Mouse (Mus musculus) lung, postnatal 0 days (tissue): ENCODE data around the gene Tsc1. TPM values are rescaled to one million over a fixed set of nuclear protein-coding genes. Genes with fewer than 3 reads are reported as not detected.

Source experiments
- ATAC-seq: fragments of 200-750 bp; cut with Nextera tagmentation; 2 replicates; pipeline ENCODE4 v1.8.0; 2017; ENCODE audit warnings: moderate library complexity
- DNase-seq: peaks from one replicate; pipeline ENCODE4 v3.0.0-alpha.2; 2016; ENCODE audit warnings: low spot score
- H3K27ac ChIP-seq: fragments of 300-500 bp; sonication (generic); 2 replicates; pipeline ENCODE4 v1.5.1; 2014; ENCODE audit warnings: antibody characterized with exemption, mild to moderate bottlenecking, low read length, mixed read lengths
- H3K27me3 ChIP-seq: fragments of 300-500 bp; sonication (generic); replicated peaks from 2 replicates; pipeline ENCODE4 v1.6.1; 2014; ENCODE audit warnings: low read length, mixed read lengths; ENCODE audit not compliant: insufficient read depth
- H3K36me3 ChIP-seq: fragments of 300-500 bp; sonication (generic); 2 replicates; pipeline ENCODE4 v1.6.1; 2014; ENCODE audit warnings: low read length, mixed read lengths; ENCODE audit not compliant: insufficient read depth
- H3K4me1 ChIP-seq: fragments of 300-500 bp; sonication (generic); 2 replicates; pipeline ENCODE4 v1.6.1; 2014; ENCODE audit warnings: antibody characterized with exemption, low read depth, low read length, mixed read lengths; ENCODE audit not compliant: insufficient read depth
- H3K4me2 ChIP-seq: fragments of 300-500 bp; sonication (generic); replicated peaks from 2 replicates; pipeline ENCODE4 v1.6.1; 2014; ENCODE audit warnings: low read depth, mild to moderate bottlenecking, low read length, moderate library complexity, mixed read lengths
- H3K4me3 ChIP-seq: fragments of 300-500 bp; sonication (generic); 2 replicates; pipeline ENCODE4 v1.5.1; 2014; ENCODE audit warnings: low read depth, low read length
- H3K9ac ChIP-seq: fragments of 300-500 bp; sonication (generic); replicated peaks from 2 replicates; pipeline ENCODE4 v1.6.1; 2014; ENCODE audit warnings: low read depth, mild to moderate bottlenecking
- H3K9me3 ChIP-seq: fragments of 300-500 bp; sonication (generic); 2 replicates; pipeline ENCODE4 v1.6.1; 2016; ENCODE audit warnings: low read length, mixed read lengths
- CTCF ChIP-seq: IDR thresholded peaks from 2 replicates; pipeline ENCODE4 v1.5.1; 2016; ENCODE audit warnings: antibody characterized with exemption, mild to moderate bottlenecking
- EP300 ChIP-seq: IDR thresholded peaks from 2 replicates; pipeline ENCODE4 v1.6.1; 2016; ENCODE audit warnings: antibody characterized with exemption, mild to moderate bottlenecking, control low read depth
- WGBS: fragments of 180-500 bp; shearing (Covaris S2); extraction: QIAGEN DNeasy Blood & Tissue Kit; methylation state at CpG from one replicate; pipeline ENCODE4 v1.1.7; 2014; 5-methylcytosine and 5-hydroxymethylcytosine counted together
- polyA plus RNA-seq: library from polyadenylated mRNA; unstranded; fragments of >200 nt; fragmentation: Nextera tagmentation; extraction: Ambion mirVana; gene quantifications from 2 replicates; pipeline ENCODE4 v1.2.1, GENCODE M21; 2015

Gene Tsc1
- polyA plus RNA-seq, 1 experiment from 2014 or later = 7.3 TPM

DNA sequence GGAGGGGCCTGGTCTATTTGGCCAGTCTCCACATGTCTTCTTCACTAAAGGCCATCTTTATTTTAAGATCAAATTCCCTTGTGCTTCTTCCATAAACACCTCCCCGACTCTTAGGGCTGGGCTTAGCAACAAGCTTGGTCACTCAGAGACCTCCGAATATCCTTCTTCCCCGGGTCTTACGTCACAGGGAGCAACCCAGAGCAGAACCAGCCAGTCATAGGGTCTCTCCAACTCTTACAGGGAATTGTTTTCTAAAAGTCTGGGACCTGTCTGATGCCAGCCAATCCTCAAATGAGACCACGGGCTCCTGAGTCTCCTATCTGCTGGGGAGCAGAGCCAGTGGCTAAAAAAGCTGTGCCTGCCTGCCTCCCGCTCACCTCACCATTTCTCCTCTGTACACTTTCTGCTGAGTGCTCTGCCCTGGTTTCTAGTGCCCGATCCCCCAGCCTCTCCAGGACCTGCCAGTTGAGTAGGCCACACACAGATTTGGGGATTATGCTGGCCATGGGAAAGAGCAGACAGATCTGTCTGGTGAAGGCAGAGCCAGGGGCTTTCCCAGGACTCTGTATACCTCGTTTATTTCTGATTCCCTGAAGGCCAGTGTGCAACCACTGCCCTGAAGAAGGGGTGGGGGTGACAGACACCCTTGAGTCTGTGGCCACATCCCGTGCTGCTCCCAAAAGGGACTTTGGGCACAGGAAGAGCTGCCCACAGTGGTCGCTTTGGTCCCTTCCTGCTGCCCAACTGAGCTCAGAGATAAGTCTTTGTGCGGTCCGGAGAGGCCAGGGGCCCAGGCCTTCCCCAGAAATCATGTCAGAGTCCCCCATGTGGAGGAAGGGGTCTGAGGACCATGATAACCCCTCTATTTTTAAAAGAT is 42.1 kb upstream of the Tsc1 start:
- no peaks in the 10 kb centered on the region for H3K4me1 ChIP-seq
- no peak overlapping the region for H3K4me3 ChIP-seq
- 46% methylated on average over 12 of the region's 12 CpGs for WGBS
- no peak overlapping the region for H3K9ac ChIP-seq
- H3K9me3 ChIP-seq = no peaks in the 10 kb centered on the region
- no peak overlapping the region for H3K4me2 ChIP-seq
- no peak for DNase-seq
- no peak for TF ChIP-seq EP300
- no peak for TF ChIP-seq CTCF
- H3K27me3 ChIP-seq = no peaks in the 10 kb centered on the region
- H3K27ac ChIP-seq = no peak overlapping the region
- ATAC-seq = no peak
- no peaks in the 10 kb centered on the region for H3K36me3 ChIP-seq

DNA sequence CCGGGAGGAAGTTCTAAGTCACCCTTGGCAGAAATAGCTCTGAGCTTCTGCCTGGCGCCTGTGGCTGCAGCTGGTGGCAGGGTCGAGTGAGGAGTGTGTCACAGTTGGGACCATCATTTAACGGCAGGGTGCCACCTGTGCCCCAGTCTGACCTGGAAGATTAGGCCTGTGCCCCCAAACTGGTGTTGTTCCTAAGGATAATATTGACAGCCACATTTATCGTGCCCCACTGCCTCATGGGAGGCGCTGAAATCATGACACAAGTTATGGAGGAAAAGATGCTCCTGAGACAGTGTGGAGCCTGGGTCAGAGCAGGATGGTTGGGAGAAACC is 41.5 kb upstream of the Tsc1 start:
- TF ChIP-seq CTCF = no peak
- TF ChIP-seq EP300 = no peak
- H3K27ac ChIP-seq = no peak overlapping the region
- WGBS = 62% methylated on average over 6 of the region's 6 CpGs
- H3K4me1 ChIP-seq = no peaks in the 10 kb centered on the region
- no peak for ATAC-seq
- no peaks in the 10 kb centered on the region for H3K27me3 ChIP-seq
- no peak overlapping the region for H3K9ac ChIP-seq
- no peaks in the 10 kb centered on the region for H3K36me3 ChIP-seq
- H3K9me3 ChIP-seq = no peaks in the 10 kb centered on the region
- DNase-seq = no peak
- H3K4me3 ChIP-seq = no peak overlapping the region
- H3K4me2 ChIP-seq = no peak overlapping the region

DNA sequence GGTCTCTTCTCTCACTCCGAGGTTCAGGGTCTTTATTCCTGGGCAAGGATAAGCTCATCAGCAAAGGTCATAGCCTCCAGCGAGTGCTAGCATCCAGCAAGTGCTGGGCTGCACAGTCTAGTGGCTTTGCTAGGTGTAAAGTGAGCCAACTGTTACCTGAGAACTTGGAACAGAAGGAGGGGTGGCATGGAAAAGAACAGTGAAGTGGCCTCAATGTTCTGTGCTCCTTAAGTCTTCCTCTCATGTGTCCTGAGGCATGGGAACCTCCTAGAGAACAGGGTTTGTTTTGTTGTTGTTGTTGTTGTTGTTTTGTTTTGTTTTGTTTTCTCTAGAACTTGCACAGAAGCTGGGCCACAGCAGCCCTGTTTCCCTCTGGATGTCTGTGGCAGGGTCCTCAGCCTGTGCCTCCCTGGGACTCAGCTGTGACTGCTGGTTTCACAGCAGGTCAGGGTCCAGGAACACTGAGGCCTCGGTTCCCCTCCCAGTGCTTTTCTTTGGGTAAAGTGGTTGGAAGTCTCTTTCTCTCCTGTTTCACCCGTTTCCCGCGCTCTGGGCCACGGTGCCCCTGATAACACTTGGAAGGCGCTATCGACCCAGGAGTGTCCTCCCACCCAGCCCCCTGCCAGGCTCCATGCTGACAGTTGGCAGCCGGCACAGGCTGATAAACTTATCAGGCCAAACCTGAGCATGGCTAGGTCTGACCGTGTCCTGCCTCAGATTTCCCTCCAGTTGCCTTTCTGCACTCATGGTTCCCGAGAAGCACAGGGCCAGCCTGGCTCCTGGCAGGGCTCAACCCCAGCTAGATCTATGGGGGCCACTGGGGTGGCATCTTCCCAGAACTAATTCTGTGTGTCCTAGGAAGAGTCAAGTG is 39.1 kb upstream of the Tsc1 start:
- no peak overlapping the region for H3K4me2 ChIP-seq
- no peak for ATAC-seq
- no peak overlapping the region for H3K27ac ChIP-seq
- no peak for DNase-seq
- no peak overlapping the region for H3K9ac ChIP-seq
- WGBS = 39% methylated on average over 12 of the region's 12 CpGs
- TF ChIP-seq EP300 (no peak), CTCF (no peak)
- H3K27me3 ChIP-seq = no peaks in the 10 kb centered on the region
- no peaks in the 10 kb centered on the region for H3K4me1 ChIP-seq
- no peaks in the 10 kb centered on the region for H3K36me3 ChIP-seq
- H3K4me3 ChIP-seq = no peak overlapping the region
- H3K9me3 ChIP-seq = no peaks in the 10 kb centered on the region

DNA sequence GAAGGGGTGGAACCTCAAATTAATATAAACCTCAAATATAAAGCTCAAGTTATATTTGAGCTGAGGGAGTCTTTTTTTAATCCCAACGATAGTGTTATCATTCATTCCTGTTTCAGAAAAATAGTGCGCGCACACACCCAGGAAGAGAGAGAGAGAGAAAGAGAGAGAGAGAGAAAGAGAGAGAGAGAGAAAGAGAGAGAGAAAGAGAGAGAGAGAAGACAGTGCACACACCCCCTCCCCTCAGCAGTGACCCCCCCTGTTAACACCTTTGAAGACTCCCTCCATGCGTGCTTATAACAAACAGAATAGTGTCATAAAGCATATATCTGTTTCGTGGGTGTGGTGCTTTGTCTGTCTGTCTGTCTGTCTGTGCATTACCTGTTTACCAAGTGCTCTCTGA is 37.5 kb upstream of the Tsc1 start:
- H3K27ac ChIP-seq = no peak overlapping the region
- TF ChIP-seq CTCF (no peak), EP300 (no peak)
- 83% methylated on average over 5 of the region's 5 CpGs for WGBS
- H3K9me3 ChIP-seq = no peaks in the 10 kb centered on the region
- H3K4me2 ChIP-seq = no peak overlapping the region
- H3K4me3 ChIP-seq = no peak overlapping the region
- no peaks in the 10 kb centered on the region for H3K4me1 ChIP-seq
- DNase-seq = no peak
- no peaks in the 10 kb centered on the region for H3K36me3 ChIP-seq
- ATAC-seq = no peak
- H3K9ac ChIP-seq = no peak overlapping the region
- no peaks in the 10 kb centered on the region for H3K27me3 ChIP-seq

DNA sequence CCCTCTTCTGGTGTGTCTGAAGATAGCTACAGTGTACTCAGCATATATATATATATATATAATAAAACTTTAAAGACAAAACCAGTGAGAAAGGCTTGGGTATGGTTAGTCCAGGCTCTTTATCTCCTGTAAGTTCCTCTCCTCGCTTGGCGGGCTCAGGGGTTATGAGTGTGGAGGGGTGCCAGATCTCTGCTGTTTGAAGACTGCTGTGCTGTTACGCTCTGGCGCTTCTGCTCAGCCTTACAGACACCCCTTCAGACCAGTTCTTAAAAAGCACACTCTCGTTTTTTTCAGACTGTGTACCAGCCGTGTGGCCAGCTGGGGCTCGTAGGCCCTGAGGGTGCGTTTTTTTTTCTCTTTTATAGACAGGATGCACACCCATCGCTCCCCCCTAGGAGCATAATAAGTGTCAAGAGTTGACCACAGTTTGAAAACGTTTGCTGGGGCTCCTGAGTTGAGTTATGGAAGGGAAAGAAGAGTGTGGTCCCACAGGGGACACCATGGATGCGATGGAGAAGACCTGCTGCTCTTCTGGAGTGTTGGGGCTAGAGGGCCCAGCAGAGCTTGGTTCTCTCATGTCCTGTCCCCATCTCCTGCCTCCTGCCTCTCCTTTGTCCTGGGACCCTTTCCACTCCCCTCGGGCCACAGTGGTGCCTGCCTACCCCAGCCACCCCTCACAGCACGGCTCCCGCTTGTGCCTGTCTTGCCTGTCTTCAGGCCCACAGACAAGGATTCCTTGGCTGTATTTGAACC is 35.1 kb upstream of the Tsc1 start:
- no peak overlapping the region for H3K27ac ChIP-seq
- H3K9me3 ChIP-seq = no peaks in the 10 kb centered on the region
- H3K4me2 ChIP-seq = no peak overlapping the region
- H3K9ac ChIP-seq = no peak overlapping the region
- H3K4me1 ChIP-seq = no peaks in the 10 kb centered on the region
- no peak overlapping the region for H3K4me3 ChIP-seq
- WGBS = 62% methylated on average over 14 of the region's 14 CpGs
- no peaks in the 10 kb centered on the region for H3K27me3 ChIP-seq
- ATAC-seq (no peak), DNase-seq (no peak)
- H3K36me3 ChIP-seq = no peaks in the 10 kb centered on the region
- TF ChIP-seq CTCF (no peak), EP300 (no peak)
